Mouse (Mus musculus) heart, embryonic 11.5 days (tissue): ENCODE measurements around the gene Rprm. TPM values are rescaled to one million over a fixed set of nuclear protein-coding genes. Genes with fewer than 3 reads are reported as not detected.
A peak's percentile ranks its signal among the peaks of the same experiment; 100 is the strongest.

ENCODE experiments used
- ATAC-seq: fragments of 200-750 bp; cut with Nextera tagmentation; replicated peaks from 2 replicates; pipeline ENCODE4 v1.8.0; 2017; ENCODE audit warnings: moderate library complexity; ENCODE audit not compliant: insufficient number of reproducible peaks, low FRiP score, low TSS enrichment
- H3K27ac ChIP-seq: fragments of 300-500 bp; sonication (generic); 2 replicates; pipeline ENCODE4 v1.5.1; 2014; ENCODE audit warnings: mild to moderate bottlenecking, low read depth, low read length
- H3K27me3 ChIP-seq: fragments of 300-500 bp; sonication (generic); 2 replicates; pipeline ENCODE4 v1.6.1; 2014; ENCODE audit warnings: mild to moderate bottlenecking, low read length, mixed read lengths; ENCODE audit not compliant: control insufficient read depth, insufficient read depth
- H3K36me3 ChIP-seq: fragments of 300-500 bp; sonication (generic); 2 replicates; pipeline ENCODE4 v1.6.1; 2014; ENCODE audit warnings: mild to moderate bottlenecking, low read length, moderate library complexity, mixed read lengths; ENCODE audit not compliant: control insufficient read depth, insufficient read depth
- H3K4me1 ChIP-seq: fragments of 300-500 bp; sonication (generic); 2 replicates; pipeline ENCODE4 v1.6.1; 2014; ENCODE audit warnings: low read length; ENCODE audit not compliant: control insufficient read depth, insufficient read depth
- H3K4me2 ChIP-seq: fragments of 300-500 bp; sonication (generic); 2 replicates; pipeline ENCODE4 v1.6.1; 2014; ENCODE audit warnings: mild to moderate bottlenecking, moderate library complexity
- H3K4me3 ChIP-seq: fragments of 300-500 bp; sonication (generic); 2 replicates; pipeline ENCODE4 v1.5.1; 2014; ENCODE audit warnings: low read depth, low read length
- H3K9ac ChIP-seq: fragments of 300-500 bp; sonication (generic); 2 replicates; pipeline ENCODE4 v1.6.1; 2014; ENCODE audit warnings: mild to moderate bottlenecking, low read depth, low read length, moderate library complexity
- H3K9me3 ChIP-seq: fragments of 300-500 bp; sonication (generic); replicated peaks from 2 replicates; pipeline ENCODE4 v1.6.1; 2016; ENCODE audit warnings: low read length; ENCODE audit not compliant: control insufficient read depth
- WGBS: fragments of 180-500 bp; shearing (Covaris S2); extraction: QIAGEN DNeasy Blood & Tissue Kit; methylation state at CpG from one replicate; pipeline ENCODE4 v1.1.7; 2014; ENCODE audit not compliant: insufficient replicate concordance; 5-methylcytosine and 5-hydroxymethylcytosine counted together
- polyA plus RNA-seq: library from polyadenylated mRNA; unstranded; fragments of >200 nt; fragmentation: Nextera tagmentation; extraction: Ambion mirVana; gene quantifications from 2 replicates; pipeline ENCODE4 v1.2.1, GENCODE M21; 2014

The Rprm gene
- polyA plus RNA-seq, 1 experiment from 2014 or later = 1.1 TPM

GRCm38 (mm10) chr2:54084737-54085429, 469 bp downstream of the Rprm start:
- peak overlapping the region; percentile 50 for H3K9ac ChIP-seq
- WGBS = 3% methylated on average over 50 of the region's 51 CpGs
- H3K9me3 ChIP-seq = no peaks in the 10 kb centered on the region
- no peaks in the 10 kb centered on the region for H3K4me1 ChIP-seq
- peak; percentile 73 for ATAC-seq
- H3K27ac ChIP-seq = no peak overlapping the region
- H3K36me3 ChIP-seq = no peaks in the 10 kb centered on the region
- peak overlapping the region; percentile 50 for H3K4me3 ChIP-seq
- peaks cover 10% of the 10 kb centered on the region for H3K27me3 ChIP-seq
- peak overlapping the region; percentile 92 for H3K4me2 ChIP-seq

- Histone ChIP-seq H3K4me2 (peak overlapping the region; percentile 92), H3K4me3 (peak overlapping the region; percentile 50), H3K9ac (no peak overlapping the region), H3K4me1 (no peaks in the 10 kb centered on the region), H3K27ac (no peak overlapping the region), H3K27me3 (peaks cover 10% of the 10 kb centered on the region), H3K9me3 (no peaks in the 10 kb centered on the region), H3K36me3 (no peaks in the 10 kb centered on the region)
- peak; percentile 24; the same call in 1 of the 2 replicates for ATAC-seq
- WGBS = 4% methylated on average over 29 of the region's 29 CpGs
These were observed 1.3 kb downstream of the Rprm start for GRCm38 (mm10) chr2:54083861-54084736.

- Histone ChIP-seq H3K27me3 (no peaks in the 10 kb centered on the region; the same call in 1 of the 2 replicates), H3K9ac (no peak overlapping the region), H3K9me3 (no peaks in the 10 kb centered on the region), H3K4me3 (no peak overlapping the region), H3K4me2 (no peak overlapping the region), H3K27ac (no peak overlapping the region), H3K4me1 (no peaks in the 10 kb centered on the region), H3K36me3 (no peaks in the 10 kb centered on the region)
- WGBS = 76% methylated on average over 7 of the region's 7 CpGs
- ATAC-seq = no peak
These were observed 6.4 kb downstream of the Rprm start for GRCm38 (mm10) chr2:54078961-54079360.

GRCm38 (mm10) chr2:54071526-54071925, 13.8 kb downstream of the Rprm start:
- no peak overlapping the region for H3K27ac ChIP-seq
- WGBS = 66% methylated on average over 1 of the region's 1 CpGs
- H3K4me3 ChIP-seq = no peak overlapping the region

GRCm38 (mm10) chr2:54062421-54062820, 22.9 kb downstream of the Rprm start:
- Histone ChIP-seq H3K9me3 (no peaks in the 10 kb centered on the region), H3K4me1 (no peaks in the 10 kb centered on the region), H3K27me3 (no peaks in the 10 kb centered on the region), H3K4me2 (no peak overlapping the region), H3K27ac (no peak overlapping the region), H3K9ac (no peak overlapping the region), H3K4me3 (no peak overlapping the region), H3K36me3 (no peaks in the 10 kb centered on the region)
- ATAC-seq = no peak
- WGBS = 15% methylated on average over 1 of the region's 1 CpGs

More at GRCm38 (mm10) chr2:54071526-54071925, 13.8 kb downstream of the Rprm start:
- no peak overlapping the region for H3K9ac ChIP-seq
- H3K27me3 ChIP-seq = no peaks in the 10 kb centered on the region
- no peak overlapping the region for H3K4me2 ChIP-seq
- ATAC-seq = no peak
- H3K4me1 ChIP-seq = no peaks in the 10 kb centered on the region
- no peaks in the 10 kb centered on the region for H3K9me3 ChIP-seq
- no peaks in the 10 kb centered on the region for H3K36me3 ChIP-seq

GRCm38 (mm10) chr2:54061039-54061438, 24.3 kb downstream of the Rprm start:
- no peak overlapping the region for H3K27ac ChIP-seq
- no peak overlapping the region for H3K4me2 ChIP-seq
- no peak overlapping the region for H3K4me3 ChIP-seq
- ATAC-seq = no peak
- H3K9me3 ChIP-seq = no peaks in the 10 kb centered on the region
- no peaks in the 10 kb centered on the region for H3K36me3 ChIP-seq
- no peaks in the 10 kb centered on the region for H3K27me3 ChIP-seq
- no peak overlapping the region for H3K9ac ChIP-seq
- H3K4me1 ChIP-seq = no peaks in the 10 kb centered on the region
